Mouse (Mus musculus): ENCODE results near the gene Smok3b. TPM values are rescaled to one million over a fixed set of nuclear protein-coding genes. Genes with fewer than 3 reads are reported as not detected.
"Not testable (repeated sequence)": the region's sequence is repeated elsewhere in the genome, so short reads cannot be mapped to it uniquely, and the experiment has no call there.

Gene Smok3b
- polyA plus RNA-seq, 1 experiment from 2014 or later: not detected

- 89% methylated on average over 3 of the region's 4 CpGs for WGBS
Observed at GRCm38 (mm10) chr5:138019577-138019976, 1.7 kb upstream of the Smok3b start.

GRCm38 (mm10) chr5:138052894-138053293 is 31.7 kb downstream of the Smok3b start, which contains the start of gene Smok3c:
Gene Smok3c (plus strand): TSS chr5:138053194.
- not testable (repeated sequence) for H3K4me1 ChIP-seq (replicated peaks); ATAC-seq (ENCODE audit: low FRiP score, low read depth); H3K9me3 ChIP-seq; H3K27me3 ChIP-seq; H3K36me3 ChIP-seq; H3K4me3 ChIP-seq; H3K27ac ChIP-seq (replicated peaks); H3K4me2 ChIP-seq; H3K9ac ChIP-seq
- no CpG with 5 or more reads among the region's 5 CpGs for WGBS

More at GRCm38 (mm10) chr5:138019577-138019976, 1.7 kb upstream of the Smok3b start:
- not testable (repeated sequence) for H3K27ac ChIP-seq (replicated peaks); H3K27me3 ChIP-seq; H3K36me3 ChIP-seq; H3K4me2 ChIP-seq; ATAC-seq (ENCODE audit: low FRiP score, low read depth); H3K4me3 ChIP-seq; H3K4me1 ChIP-seq (replicated peaks); H3K9me3 ChIP-seq; H3K9ac ChIP-seq

DNA sequence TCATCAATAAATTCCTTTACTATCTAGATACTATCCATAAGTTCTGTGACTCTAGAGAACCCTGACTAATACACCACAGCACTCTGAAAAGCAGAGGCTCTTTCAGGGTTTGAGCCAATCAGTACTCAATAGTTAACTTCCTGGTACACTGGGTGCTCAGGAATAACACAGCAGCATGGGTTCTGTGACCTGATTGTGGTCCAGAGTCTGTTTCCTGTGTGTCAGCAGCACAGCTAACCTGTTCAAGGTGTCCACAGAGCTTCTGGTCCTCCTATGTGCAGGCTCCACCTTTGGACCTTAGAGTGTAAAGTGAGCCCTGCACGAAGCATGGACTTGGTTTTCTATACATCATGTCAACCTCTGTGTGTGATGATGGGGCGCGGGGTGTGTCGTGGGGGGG is 52.6 kb downstream of the Smok3b start:
- Histone ChIP-seq H3K36me3 (no peaks in the 10 kb centered on the region), H3K4me1 (replicated peaks) (no peaks in the 10 kb centered on the region), H3K4me3 (no peak overlapping the region), H3K27me3 (no peaks in the 10 kb centered on the region), H3K9ac (no peak overlapping the region), H3K9me3 (no peaks in the 10 kb centered on the region), H3K27ac (replicated peaks) (no peak overlapping the region), H3K4me2 (no peak overlapping the region)
- 92% methylated on average over 4 of the region's 4 CpGs for WGBS
- no peak for ATAC-seq (ENCODE audit: low FRiP score, low read depth)

DNA sequence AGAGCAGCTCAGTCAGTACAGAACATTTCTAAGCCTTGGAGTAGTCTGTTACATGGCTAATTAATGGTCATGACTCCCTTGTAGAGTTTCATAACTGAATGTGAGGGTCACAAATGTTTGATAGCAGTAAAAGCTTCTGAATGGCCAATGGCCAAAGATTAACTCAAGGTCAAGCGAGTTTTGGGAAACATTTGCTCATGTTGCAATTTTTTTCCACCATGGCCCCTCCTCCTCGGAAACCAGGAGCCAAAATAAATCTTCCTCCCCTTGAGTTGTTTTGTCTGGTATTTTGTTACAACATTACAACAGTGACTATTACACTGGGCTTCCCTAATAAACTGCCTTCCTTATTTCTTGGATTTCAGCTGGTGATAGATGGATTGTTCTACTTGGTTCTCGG is 54.5 kb downstream of the Smok3b start:
- Histone ChIP-seq H3K36me3 (no peaks in the 10 kb centered on the region), H3K4me2 (no peak overlapping the region), H3K27ac (replicated peaks) (no peak overlapping the region), H3K27me3 (no peaks in the 10 kb centered on the region), H3K9ac (no peak overlapping the region), H3K4me1 (replicated peaks) (no peaks in the 10 kb centered on the region), H3K4me3 (no peak overlapping the region), H3K9me3 (no peaks in the 10 kb centered on the region)
- no peak for ATAC-seq (ENCODE audit: low FRiP score, low read depth)
- WGBS: 80% methylated on average over 3 of the region's 3 CpGs

DNA sequence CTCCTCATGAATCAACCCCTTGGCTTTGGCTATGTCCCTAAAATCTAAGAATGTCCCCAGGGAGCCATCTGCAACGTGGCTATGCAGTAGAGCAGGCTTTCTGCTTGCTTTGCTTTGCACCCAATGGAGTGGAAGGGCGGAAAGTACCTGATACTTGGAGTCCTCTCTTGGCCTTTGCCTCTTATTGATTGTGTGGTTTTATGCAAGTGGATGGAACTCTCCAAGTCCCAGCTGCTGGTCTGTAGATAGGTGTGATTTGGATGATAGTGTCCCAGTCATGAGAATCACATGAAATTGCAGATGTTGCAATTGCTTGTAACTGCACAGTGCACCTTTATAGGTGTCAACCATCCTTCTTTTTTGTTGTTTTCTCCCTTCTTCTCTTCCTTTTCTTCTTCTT is 54.9 kb downstream of the Smok3b start:
- ATAC-seq (ENCODE audit: low FRiP score, low read depth): no peak
- Histone ChIP-seq H3K9me3 (no peaks in the 10 kb centered on the region), H3K36me3 (no peaks in the 10 kb centered on the region), H3K27me3 (no peaks in the 10 kb centered on the region), H3K27ac (replicated peaks) (no peak overlapping the region), H3K4me3 (no peak overlapping the region), H3K4me1 (replicated peaks) (no peaks in the 10 kb centered on the region), H3K9ac (no peak overlapping the region), H3K4me2 (no peak overlapping the region)
- 60% methylated on average over 2 of the region's 2 CpGs for WGBS

- no peak overlapping the region for H3K9ac ChIP-seq
- no peak overlapping the region for H3K4me2 ChIP-seq
- no peak for ATAC-seq (ENCODE audit: low FRiP score, low read depth)
- 0 out of 2 replicates have a peak, but pooled peaks cover 3% of the 10 kb centered on the region for H3K4me1 ChIP-seq (replicated peaks)
- H3K9me3 ChIP-seq: no peaks in the 10 kb centered on the region
- H3K27ac ChIP-seq (replicated peaks): no peak overlapping the region
- H3K4me3 ChIP-seq: no peak overlapping the region
- WGBS: 92% methylated on average over 5 of the region's 5 CpGs
- H3K36me3 ChIP-seq: no peaks in the 10 kb centered on the region
- no peaks in the 10 kb centered on the region for H3K27me3 ChIP-seq
Observed at GRCm38 (mm10) chr5:138080456-138080855, 59.2 kb downstream of the Smok3b start.

DNA sequence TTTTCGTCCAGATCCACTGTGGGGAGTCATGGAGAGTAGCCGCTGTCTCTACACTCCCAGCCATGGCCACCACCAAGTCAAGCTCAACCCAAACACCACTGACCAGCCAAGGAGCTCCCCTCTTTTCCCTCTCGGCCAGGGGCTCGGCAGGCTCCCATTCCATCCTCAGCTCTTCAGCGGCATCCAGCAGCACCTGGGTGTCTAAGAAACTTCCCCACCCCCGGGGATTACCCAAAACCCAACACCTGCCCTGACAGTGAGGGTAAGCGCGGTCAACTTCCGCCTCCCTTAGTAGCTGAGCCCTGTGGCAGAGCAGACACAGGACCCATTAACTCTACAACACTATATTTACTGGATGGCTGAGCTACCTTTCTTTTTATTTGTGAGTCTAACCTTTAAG is 60.2 kb downstream of the Smok3b start:
- no peak overlapping the region for H3K4me2 ChIP-seq
- H3K9me3 ChIP-seq: no peaks in the 10 kb centered on the region
- WGBS: 84% methylated on average over 9 of the region's 9 CpGs
- H3K9ac ChIP-seq: no peak overlapping the region
- H3K36me3 ChIP-seq: no peaks in the 10 kb centered on the region
- no peak for ATAC-seq (ENCODE audit: low FRiP score, low read depth)
- H3K4me3 ChIP-seq: no peak overlapping the region
- no peaks in the 10 kb centered on the region for H3K27me3 ChIP-seq
- H3K4me1 ChIP-seq (replicated peaks): peaks cover 10% of the 10 kb centered on the region
- H3K27ac ChIP-seq (replicated peaks): no peak overlapping the region

- no peaks in the 10 kb centered on the region for H3K36me3 ChIP-seq
- peaks cover 29% of the 10 kb centered on the region for H3K4me1 ChIP-seq (replicated peaks)
- no peak overlapping the region for H3K27ac ChIP-seq (replicated peaks)
- H3K9ac ChIP-seq: no peak overlapping the region
- 72% methylated on average over 2 of the region's 2 CpGs for WGBS
- no peaks in the 10 kb centered on the region for H3K9me3 ChIP-seq
- H3K4me2 ChIP-seq: no peak overlapping the region
- H3K27me3 ChIP-seq: no peaks in the 10 kb centered on the region
- H3K4me3 ChIP-seq: no peak overlapping the region
- ATAC-seq (ENCODE audit: low FRiP score, low read depth): no peak
Observed at GRCm38 (mm10) chr5:138083318-138083900, 62.2 kb downstream of the Smok3b start.

DNA sequence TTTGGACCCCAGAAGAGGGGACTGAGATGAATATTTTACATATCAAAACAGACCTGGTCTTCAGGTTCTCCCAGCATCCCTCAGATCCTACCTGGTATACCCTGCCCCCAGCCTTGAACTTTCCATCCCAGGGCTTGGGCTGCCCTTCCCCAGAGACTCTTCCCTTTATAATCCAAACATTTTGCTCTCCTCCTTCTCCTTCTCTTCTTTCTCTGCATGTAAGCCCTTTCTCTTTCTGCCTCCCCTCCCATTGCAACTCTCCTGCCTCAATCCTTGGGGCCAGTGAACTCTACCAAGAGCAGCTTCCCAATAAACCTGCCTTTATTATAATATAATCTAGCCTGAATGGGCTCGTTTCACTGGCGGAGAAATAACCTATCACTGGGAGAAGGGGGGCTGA is 62.7 kb downstream of the Smok3b start:
- WGBS: 95% methylated on average over 2 of the region's 2 CpGs
- Histone ChIP-seq H3K9me3 (no peaks in the 10 kb centered on the region), H3K36me3 (no peaks in the 10 kb centered on the region), H3K9ac (no peak overlapping the region), H3K4me1 (replicated peaks) (peaks cover 34% of the 10 kb centered on the region), H3K27me3 (no peaks in the 10 kb centered on the region), H3K4me3 (no peak overlapping the region), H3K27ac (replicated peaks) (no peak overlapping the region), H3K4me2 (no peak overlapping the region)
- ATAC-seq (ENCODE audit: low FRiP score, low read depth): no peak

DNA sequence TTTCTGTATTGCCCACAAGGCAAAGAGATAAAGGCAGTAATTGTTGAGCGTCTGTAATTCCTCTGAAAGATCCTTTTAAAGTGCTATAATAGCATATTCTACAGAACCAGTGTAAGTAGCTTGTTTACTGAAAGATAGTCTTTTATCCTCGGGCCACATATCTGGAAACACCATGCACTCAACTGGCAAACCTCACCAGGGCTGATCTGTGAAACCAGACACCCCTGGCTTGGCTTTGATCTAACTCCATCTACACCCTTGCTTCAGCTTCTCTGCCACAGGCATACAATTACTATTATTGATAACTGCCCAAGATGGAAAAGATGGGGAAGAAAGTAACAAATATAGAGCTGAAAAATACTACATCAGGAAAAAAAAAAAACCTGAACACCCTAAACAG is 63.3 kb downstream of the Smok3b start:
- peak overlapping the region; percentile 86 for H3K4me3 ChIP-seq
- peak; percentile 38; the same call in 1 of the 2 replicates for ATAC-seq (ENCODE audit: low FRiP score, low read depth)
- peak overlapping the region; percentile 44; the same call in 1 of the 2 replicates for H3K27ac ChIP-seq (replicated peaks)
- peaks cover 36% of the 10 kb centered on the region for H3K4me1 ChIP-seq (replicated peaks)
- no peaks in the 10 kb centered on the region for H3K36me3 ChIP-seq
- WGBS: 76% methylated on average over 2 of the region's 2 CpGs
- no peaks in the 10 kb centered on the region for H3K9me3 ChIP-seq
- peak overlapping the region; percentile 78 for H3K4me2 ChIP-seq
- no peaks in the 10 kb centered on the region for H3K27me3 ChIP-seq
- 0 out of 2 replicates have a peak overlapping the region, but pooled peaks have one; percentile 9 for H3K9ac ChIP-seq

DNA sequence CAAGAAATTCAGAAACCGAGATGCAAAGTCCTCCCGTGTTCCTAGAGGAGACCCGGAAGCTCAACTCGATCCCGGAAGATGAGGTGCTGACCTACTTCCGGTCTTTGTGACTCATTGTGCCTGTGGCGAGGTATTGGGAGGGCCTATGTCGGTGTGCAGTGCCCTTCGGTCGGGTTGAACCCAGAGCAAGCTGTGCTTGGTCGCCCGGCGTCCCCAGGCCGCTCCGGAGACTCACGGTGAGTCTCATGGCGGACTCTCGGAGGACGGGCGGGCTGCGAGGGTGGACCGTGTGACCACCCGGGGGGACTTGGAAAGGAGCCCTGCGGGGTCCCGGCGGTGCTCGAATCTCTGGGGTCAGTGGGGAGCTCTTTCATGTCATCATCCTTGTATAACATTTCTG is 63.8 kb downstream of the Smok3b start, which contains the start of gene Zkscan1:
TSS of gene Zkscan1 (plus strand) at position 89 of the 400 bp plus-strand sequence.
- H3K27ac ChIP-seq (replicated peaks): peak within 1 kb of the TSS; percentile 91
- no peaks in the 10 kb centered on the region for H3K36me3 ChIP-seq
- WGBS: 0% methylated on average over 27 of the region's 27 CpGs
- H3K4me2 ChIP-seq: peak within 1 kb of the TSS; percentile 78
- peaks cover 36% of the 10 kb centered on the region for H3K4me1 ChIP-seq (replicated peaks)
- no peaks in the 10 kb centered on the region for H3K9me3 ChIP-seq
- peak within 1 kb of the TSS; percentile 86 for H3K4me3 ChIP-seq
- peak within 1 kb of the TSS; percentile 98 for H3K9ac ChIP-seq
- H3K27me3 ChIP-seq: no peaks in the 10 kb centered on the region
- peak; percentile 95 for ATAC-seq (ENCODE audit: low FRiP score, low read depth)

GRCm38 (mm10) chr5:138085421-138085911 is 64.2 kb downstream of the Smok3b start:
- H3K4me1 ChIP-seq (replicated peaks): peaks cover 36% of the 10 kb centered on the region
- peak; percentile 3; the same call in 1 of the 2 replicates for ATAC-seq (ENCODE audit: low FRiP score, low read depth)
- no peaks in the 10 kb centered on the region for H3K9me3 ChIP-seq
- H3K4me2 ChIP-seq: peak overlapping the region; percentile 78
- H3K27me3 ChIP-seq: no peaks in the 10 kb centered on the region
- H3K4me3 ChIP-seq: peak overlapping the region; percentile 86
- peak overlapping the region; percentile 98 for H3K9ac ChIP-seq
- peak overlapping the region; percentile 91 for H3K27ac ChIP-seq (replicated peaks)
- H3K36me3 ChIP-seq: no peaks in the 10 kb centered on the region
- under 1% methylated on average over 18 of the region's 18 CpGs for WGBS

Measured in hindbrain, embryonic 15.5 days (tissue).